In the genomic region with DNA sequence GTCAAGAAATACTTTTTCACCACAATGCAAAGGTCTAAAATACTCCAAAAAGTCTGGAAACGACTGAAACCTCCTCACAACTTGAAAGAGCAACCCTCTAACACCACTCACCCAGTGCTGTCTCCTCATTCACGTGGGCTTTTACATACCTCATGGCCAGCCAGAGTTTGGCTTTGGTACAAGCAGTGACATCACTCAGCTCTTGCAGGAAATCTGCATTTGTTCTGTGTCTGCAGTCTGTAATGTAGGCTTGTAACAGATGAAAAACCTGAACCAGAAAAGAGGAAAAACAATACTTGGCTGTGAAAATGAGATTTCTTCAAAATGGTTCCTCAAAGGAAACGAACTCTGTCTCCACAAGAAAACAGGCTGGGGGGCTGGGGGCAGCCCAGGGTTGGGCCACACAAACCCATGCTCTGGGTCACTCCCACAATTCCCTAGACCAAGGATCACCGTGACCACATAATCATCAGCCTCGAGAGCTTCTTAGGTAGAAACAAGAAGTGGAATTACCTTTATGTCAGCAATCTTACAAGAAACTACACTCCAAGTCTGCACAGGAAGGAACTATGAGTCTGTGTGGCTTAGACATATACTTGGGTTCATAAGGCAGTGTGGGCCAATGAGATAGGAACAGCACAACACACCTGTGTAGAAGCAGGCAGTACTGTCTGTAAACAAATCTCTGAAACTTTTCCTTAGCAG, we compare ENCODE assay signal across 9 mouse cellular contexts.
DNase-seq lines count a peak whose midpoint lies in the region; ATAC-seq and TF ChIP-seq lines count a peak whose summit lies in the region.
"Had no signal": no experiment of that assay in that cellular context is flagged by ENCODE, and none has a peak within 500 bp of the region (broad histone marks: within the 10 kb centered on the region; RNA-seq: fewer than 3 reads in every experiment).

No protein-coding gene starts in this region.

- WGBS in limb, embryonic 12.5 days = 72% methylated on average over 5 of the region's 5 CpGs
- WGBS in hindbrain, embryonic 12.5 days = 77% methylated on average over 5 of the region's 5 CpGs

- no peaks in the 10 kb centered on the region for H3K27me3 ChIP-seq in limb, embryonic 12.5 days
- no peaks in the 10 kb centered on the region for H3K27me3 ChIP-seq in hindbrain, embryonic 12.5 days
- H3K27me3 ChIP-seq: midbrain, embryonic 12.5 days had no signal

- no peak for TF ChIP-seq POLR2A in embryonic fibroblast, embryonic 13.5 days (IDR thresholded peaks at IDR 0.05; ENCODE audit: low read depth, low read length)

- peaks cover 12% of the 10 kb centered on the region for H3K4me1 ChIP-seq in embryonic fibroblast, embryonic 13.5 days (ENCODE audit: control insufficient read depth, insufficient read depth, low read length)
- H3K4me1 ChIP-seq in limb, embryonic 12.5 days (replicated peaks) = peaks cover 41% of the 10 kb centered on the region
- H3K4me1 ChIP-seq in hindbrain, embryonic 12.5 days = peaks cover 18% of the 10 kb centered on the region

- peak overlapping the region; percentile 45 for H3K27ac ChIP-seq in embryonic fibroblast, embryonic 13.5 days (ENCODE audit: insufficient read depth, low read length)
- H3K27ac ChIP-seq in limb, embryonic 12.5 days = peak overlapping the region; percentile 91
- no peak overlapping the region for H3K27ac ChIP-seq in hindbrain, embryonic 12.5 days
- H3K27ac ChIP-seq: midbrain, embryonic 12.5 days had no signal

- H3K4me3 ChIP-seq in embryonic fibroblast, embryonic 13.5 days (ENCODE audit: insufficient read depth, low read length) = no peak overlapping the region
- no peak overlapping the region for H3K4me3 ChIP-seq in limb, embryonic 12.5 days (replicated peaks)
- no peak overlapping the region for H3K4me3 ChIP-seq in hindbrain, embryonic 12.5 days
- H3K4me3 ChIP-seq: midbrain, embryonic 12.5 days had no signal

- no peak for ATAC-seq in limb, embryonic 12.5 days (ENCODE audit: insufficient number of reproducible peaks, insufficient read depth, low FRiP score, low TSS enrichment, low read depth)
- no peak for ATAC-seq in hindbrain, embryonic 12.5 days (ENCODE audit: low FRiP score)

- TF ChIP-seq CTCF in embryonic fibroblast, embryonic 13.5 days (IDR thresholded peaks at IDR 0.05; ENCODE audit: borderline replicate concordance, insufficient read depth, low read length) = no peak

- no peak overlapping the region for H3K4me2 ChIP-seq in limb, embryonic 12.5 days
- H3K4me2 ChIP-seq in hindbrain, embryonic 12.5 days (replicated peaks) = no peak overlapping the region
- H3K4me2 ChIP-seq: midbrain, embryonic 12.5 days had no signal

- no peak overlapping the region for H3K9ac ChIP-seq in limb, embryonic 12.5 days (replicated peaks)
- H3K9ac ChIP-seq in hindbrain, embryonic 12.5 days = no peak overlapping the region
- H3K9ac ChIP-seq: midbrain, embryonic 12.5 days had no signal

- peak; percentile 55 for DNase-seq in layer of hippocampus, adult 11-12 months (ENCODE audit: low spot score)
- no peak for DNase-seq in layer of hippocampus, adult 8-10 months (ENCODE audit: low spot score in 2 of 2)
- peak; percentile 57 for DNase-seq in T-cell, adult 2 months (ENCODE audit: low spot score)
- DNase-seq in cerebellum, adult 9-10 months = no peak
- DNase-seq in cerebellum, postnatal 4 days (ENCODE audit: low spot score in 2 of 2) = no peak

- no peaks in the 10 kb centered on the region for H3K9me3 ChIP-seq in limb, embryonic 12.5 days
- no peaks in the 10 kb centered on the region for H3K9me3 ChIP-seq in hindbrain, embryonic 12.5 days (replicated peaks)
- H3K9me3 ChIP-seq: midbrain, embryonic 12.5 days had no signal

- peaks cover 17% of the 10 kb centered on the region; the same call in 1 of the 2 replicates for H3K36me3 ChIP-seq in limb, embryonic 12.5 days
- H3K36me3 ChIP-seq in hindbrain, embryonic 12.5 days = peaks cover 7% of the 10 kb centered on the region; the same call in 1 of the 2 replicates

Comparison
In these comparisons a context has a peak if more than half of its experiments do, and no peak if none do; other contexts are left out.
1. DNase-seq: peak in layer of hippocampus, adult 11-12 months (single experiment) and T-cell, adult 2 months (single experiment); none in layer of hippocampus, adult 8-10 months (0 of 2), cerebellum, adult 9-10 months (single experiment) and cerebellum, postnatal 4 days (0 of 2).